Mouse (Mus musculus) right cerebral cortex, adult 18-20 months (tissue): ENCODE measurements around the gene Arl4c.
A peak's percentile ranks its signal among the peaks of the same experiment; 100 is the strongest.

Experiments used
- DNase-seq: peaks from one replicate; pipeline ENCODE4 v3.0.0; 2022; ENCODE audit warnings: mixed read lengths

Gene Arl4c

DNA sequence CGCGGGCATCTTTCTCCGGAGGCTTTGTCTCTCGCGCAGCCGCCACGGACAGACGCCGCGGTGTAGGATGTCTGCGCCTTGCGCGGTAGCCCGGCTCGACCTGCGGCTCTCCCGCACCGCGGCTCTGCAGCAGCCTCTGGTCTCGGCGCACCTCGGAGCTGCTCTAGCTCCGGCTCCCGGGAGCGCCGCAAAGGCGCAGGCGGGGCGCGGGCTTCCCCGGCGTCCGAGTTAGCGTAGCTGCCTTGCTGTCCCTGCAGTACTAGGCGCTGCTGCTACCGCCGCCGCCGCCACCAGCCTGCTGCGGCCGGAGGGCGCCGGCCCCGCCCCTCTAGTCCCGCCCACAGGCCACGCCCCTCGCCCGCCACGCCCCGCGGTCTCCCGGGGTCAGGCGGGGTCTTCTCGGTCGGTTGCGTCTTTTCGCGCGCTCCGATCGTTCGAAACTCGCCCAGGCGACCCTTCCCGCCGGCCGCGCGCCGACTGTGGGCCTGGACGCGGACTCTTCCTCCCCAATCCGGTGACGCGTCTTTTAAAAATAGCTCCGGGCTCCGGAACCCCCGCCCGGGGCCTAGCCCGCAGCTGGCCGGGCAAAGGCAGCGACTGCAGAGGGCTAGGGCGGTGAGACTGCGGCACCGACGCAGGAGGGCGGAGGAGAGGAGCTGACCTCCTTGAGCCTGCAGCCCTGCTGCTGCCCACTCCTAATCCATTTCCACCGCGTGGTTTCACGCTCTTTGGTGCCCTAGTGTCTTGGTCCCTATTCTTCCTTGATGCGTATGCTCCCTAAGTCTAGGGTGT lies at the start of gene Arl4c:
Gene Arl4c, minus strand, starts transcription at position 352 of the 792 bp plus-strand sequence.
- peak; percentile 75 for DNase-seq

DNA sequence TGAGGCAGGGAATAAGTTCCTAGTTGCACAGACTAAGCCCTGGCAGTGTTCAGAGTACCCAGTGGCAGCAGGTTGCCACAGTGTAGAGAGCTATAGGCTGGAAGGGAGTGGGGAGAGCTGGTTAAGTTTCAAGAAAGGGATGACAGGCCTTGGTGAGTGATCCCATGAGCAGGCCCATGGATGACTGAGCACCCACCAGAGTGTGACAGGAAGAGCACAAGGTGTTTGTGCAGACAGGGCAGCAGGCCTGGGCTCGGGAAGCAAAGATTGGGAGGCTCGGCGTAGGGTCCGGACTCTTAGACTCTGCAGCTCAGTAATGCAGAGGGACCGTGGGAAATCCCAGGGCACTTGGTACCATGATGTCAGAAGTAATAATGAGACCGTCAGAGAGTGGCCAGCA lies 49.3 kb upstream of the Arl4c start:
- no peak for DNase-seq

DNA sequence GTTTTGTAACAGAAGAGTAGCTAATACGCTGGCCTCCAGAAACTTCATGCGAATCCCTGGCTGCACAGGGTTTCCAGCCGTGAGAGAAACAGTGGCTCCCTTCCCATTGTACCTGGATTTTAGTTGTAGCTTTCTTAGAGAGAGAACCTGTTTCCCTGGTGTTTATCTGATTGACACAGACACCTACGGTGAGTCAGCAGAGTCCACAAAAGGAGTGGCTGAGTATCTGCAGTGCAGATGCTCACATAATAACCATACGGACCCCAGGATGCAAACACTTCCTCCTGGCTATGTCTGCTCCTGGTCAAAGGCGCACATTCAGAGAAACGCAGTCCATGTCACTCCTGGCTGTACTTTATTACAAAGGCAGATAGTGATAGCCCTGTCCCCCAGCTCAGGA lies 48.6 kb upstream of the Arl4c start:
- DNase-seq = no peak

GRCm38 (mm10) chr1:88750126-88750525 lies 48.1 kb upstream of the Arl4c start:
- DNase-seq = no peak

GRCm38 (mm10) chr1:88749106-88749505 lies 47.1 kb upstream of the Arl4c start:
- DNase-seq = no peak

GRCm38 (mm10) chr1:88745256-88745655 lies 43.2 kb upstream of the Arl4c start:
- DNase-seq = peak; percentile 77

- no peak for DNase-seq
Observed at GRCm38 (mm10) chr1:88744261-88744660, 42.2 kb upstream of the Arl4c start.

- peak; percentile 41 for DNase-seq
Observed at GRCm38 (mm10) chr1:88742372-88742771, 40.4 kb upstream of the Arl4c start.

- DNase-seq = no peak
Observed at GRCm38 (mm10) chr1:88739546-88739945, 37.5 kb upstream of the Arl4c start.

GRCm38 (mm10) chr1:88738931-88739330 lies 36.9 kb upstream of the Arl4c start:
- no peak for DNase-seq

- no peak for DNase-seq
Observed at GRCm38 (mm10) chr1:88729496-88729895, 27.5 kb upstream of the Arl4c start.

DNA sequence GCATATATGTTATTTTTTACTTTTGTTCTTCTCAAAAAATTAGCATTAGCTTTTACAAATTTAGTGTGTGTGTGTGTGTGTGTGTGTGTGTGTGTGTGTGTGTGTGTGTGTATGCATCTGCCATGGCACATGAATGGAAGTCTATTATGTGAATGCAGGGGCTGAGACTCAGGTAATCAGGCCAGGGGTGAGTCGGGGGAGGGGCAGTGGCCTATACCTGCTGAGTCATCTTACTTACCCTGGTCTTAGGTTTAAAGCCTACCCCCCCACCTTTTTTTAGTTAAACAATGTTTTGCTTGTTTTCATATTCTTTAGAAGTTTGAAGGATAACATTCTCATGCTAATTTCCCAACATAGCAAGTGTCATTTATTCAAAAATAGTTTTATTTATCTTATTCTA lies 25.3 kb upstream of the Arl4c start:
- no peak for DNase-seq

GRCm38 (mm10) chr1:88725716-88726115 lies 23.7 kb upstream of the Arl4c start:
- no peak for DNase-seq

DNA sequence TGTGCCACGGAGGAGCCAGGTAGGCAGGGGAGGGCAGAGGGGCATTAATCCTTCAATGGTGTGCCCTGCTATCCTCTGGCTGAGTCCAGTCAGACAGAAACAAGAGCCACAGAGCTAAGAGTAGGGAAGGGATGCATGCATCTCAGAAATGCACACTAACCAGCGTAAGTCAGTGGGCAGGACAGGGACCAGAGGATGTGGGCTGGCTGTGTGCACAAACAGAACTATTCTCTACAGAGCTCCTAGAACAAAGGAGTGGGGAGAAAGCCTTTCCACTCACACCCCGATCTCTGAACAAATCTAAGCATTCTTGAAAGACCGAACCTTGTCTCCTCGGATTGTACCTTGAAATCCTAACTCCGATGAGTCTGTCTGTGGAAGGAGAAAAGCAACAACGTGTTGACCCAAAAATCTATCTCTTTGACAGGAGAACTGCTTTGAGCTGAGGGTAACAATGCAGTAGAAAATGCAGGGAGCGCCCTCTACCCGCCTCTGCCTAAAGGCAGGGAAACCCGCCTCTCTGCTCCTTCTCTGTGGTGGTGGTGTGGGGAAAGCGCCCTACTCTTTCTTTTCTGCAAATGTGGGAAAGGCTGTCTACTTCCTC lies 18.7 kb upstream of the Arl4c start:
- no peak for DNase-seq

GRCm38 (mm10) chr1:88718563-88718962 lies 16.5 kb upstream of the Arl4c start:
- DNase-seq = peak; percentile 73

GRCm38 (mm10) chr1:88717736-88718135 lies 15.7 kb upstream of the Arl4c start:
- DNase-seq = no peak

GRCm38 (mm10) chr1:88712011-88712410 lies 10.0 kb upstream of the Arl4c start:
- DNase-seq = no peak

GRCm38 (mm10) chr1:88708646-88709305 lies 6.8 kb upstream of the Arl4c start:
- no peak for DNase-seq

- no peak for DNase-seq
Observed at GRCm38 (mm10) chr1:88708191-88708590, 6.2 kb upstream of the Arl4c start.

GRCm38 (mm10) chr1:88707536-88707935 lies 5.5 kb upstream of the Arl4c start:
- no peak for DNase-seq

- peak; percentile 91 for DNase-seq
Observed at GRCm38 (mm10) chr1:88705799-88706198, 3.8 kb upstream of the Arl4c start.

DNA sequence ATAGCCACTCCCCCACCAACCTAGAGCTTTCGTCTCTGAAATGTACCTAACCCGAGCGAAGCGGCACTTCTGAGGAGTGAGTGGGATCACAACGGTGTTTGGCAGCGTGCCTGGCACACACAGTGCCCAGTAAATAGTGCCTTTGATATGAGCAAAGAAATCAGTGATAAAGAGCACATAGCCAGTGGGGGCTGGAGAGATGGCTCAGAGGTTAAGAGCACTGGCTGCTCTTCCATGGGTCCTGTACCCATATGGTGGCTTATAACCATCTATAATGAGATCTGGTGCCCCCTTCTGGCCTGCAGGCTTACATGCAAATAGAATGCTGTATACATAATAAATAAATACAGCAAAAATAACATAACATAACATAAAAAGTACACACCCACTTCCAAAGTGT lies 3.0 kb upstream of the Arl4c start:
- no peak for DNase-seq

DNA sequence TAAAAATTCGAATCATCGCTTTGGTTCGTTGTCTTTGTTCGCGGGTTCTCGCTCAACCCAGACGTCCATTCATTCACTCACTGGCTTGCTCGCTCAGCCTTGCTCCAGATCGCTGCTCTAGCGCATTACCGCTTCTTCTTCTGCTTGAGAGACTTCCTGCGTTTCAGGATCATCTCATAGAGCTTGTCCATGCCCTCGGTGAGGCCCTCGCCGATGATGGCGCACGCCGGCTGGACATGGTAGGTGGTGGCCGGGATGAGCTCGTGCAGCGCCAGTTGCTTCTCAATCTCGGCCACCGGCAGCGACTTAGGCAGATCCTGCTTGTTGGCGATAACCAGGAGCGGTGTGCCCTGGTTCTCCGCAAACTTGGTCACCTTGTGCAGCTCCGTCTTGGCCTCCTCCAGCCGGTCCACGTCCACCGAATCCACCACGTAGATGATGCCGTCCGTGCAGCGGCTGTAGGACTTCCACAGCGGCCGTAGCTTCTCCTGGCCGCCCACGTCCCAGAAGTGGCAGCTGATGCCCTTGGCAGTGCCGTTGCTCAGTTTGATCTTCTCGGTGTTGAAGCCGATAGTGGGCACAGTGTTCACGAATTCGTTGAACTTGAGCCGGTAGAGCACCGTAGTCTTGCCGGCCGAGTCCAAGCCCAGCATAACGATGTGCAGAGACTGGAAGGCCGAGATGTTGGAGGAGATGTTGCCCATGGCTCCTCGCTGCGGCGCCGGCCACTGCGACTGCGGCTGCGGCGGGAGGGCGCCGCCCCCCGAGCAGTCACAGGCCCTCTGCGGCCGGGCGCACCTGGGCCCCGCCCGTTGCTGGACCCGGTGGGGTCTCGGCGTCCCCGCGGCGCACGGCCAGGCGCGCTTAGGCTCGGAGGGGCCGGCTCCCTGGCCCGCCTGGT lies 810 bp downstream of the Arl4c start:
- DNase-seq = peak; percentile 48
